Mouse (Mus musculus) ES-Bruce4 (cell line): ENCODE data around the gene Ap1g1. TPM values are rescaled to one million over a fixed set of nuclear protein-coding genes. Genes with fewer than 3 reads are reported as not detected.

Source experiments
- H3K27ac ChIP-seq: 2 replicates; pipeline ENCODE4 v1.5.1; 2012; ENCODE audit warnings: low read length, inconsistent platforms; ENCODE audit not compliant: insufficient read depth
- H3K27me3 ChIP-seq: 2 replicates; pipeline ENCODE4 v1.6.1; 2012; ENCODE audit warnings: mild to moderate bottlenecking, low read length, inconsistent platforms; ENCODE audit not compliant: control insufficient read depth, poor library complexity, insufficient read depth, severe bottlenecking
- H3K36me3 ChIP-seq: 2 replicates; pipeline ENCODE4 v1.6.1; 2012; ENCODE audit warnings: inconsistent platforms, mild to moderate bottlenecking, low read length, moderate library complexity; ENCODE audit not compliant: control insufficient read depth, poor library complexity, insufficient read depth, severe bottlenecking
- H3K4me1 ChIP-seq: one replicate; pipeline ENCODE4 v1.8.1; 2011; ENCODE audit warnings: low read length; ENCODE audit not compliant: control insufficient read depth, insufficient read depth
- H3K4me3 ChIP-seq: 2 replicates; pipeline ENCODE4 v1.5.1; 2011; ENCODE audit warnings: low read depth, mild to moderate bottlenecking, low read length
- H3K9ac ChIP-seq: 2 replicates; pipeline ENCODE4 v1.6.1; 2012; ENCODE audit warnings: low read depth, mild to moderate bottlenecking, inconsistent platforms; ENCODE audit not compliant: poor library complexity, severe bottlenecking
- H3K9me3 ChIP-seq: replicated peaks from 2 replicates; pipeline ENCODE4 v1.6.1; 2012; ENCODE audit warnings: mild to moderate bottlenecking, low read length, inconsistent platforms; ENCODE audit not compliant: control insufficient read depth, poor library complexity, insufficient read depth, severe bottlenecking
- CTCF ChIP-seq: IDR thresholded peaks from one replicate; pipeline ENCODE4 v1.8.1; 2011; ENCODE audit warnings: low read depth, low read length
- EP300 ChIP-seq: IDR thresholded peaks from 2 replicates; pipeline ENCODE4 v1.6.1; 2011; ENCODE audit warnings: low read depth, low read length; ENCODE audit not compliant: insufficient read depth
- POLR2A ChIP-seq: IDR thresholded peaks from one replicate; pipeline ENCODE4 v1.8.1; 2011; ENCODE audit warnings: low read length; ENCODE audit not compliant: insufficient read depth
- polyA plus RNA-seq: library from polyadenylated mRNA; stranded (reverse); fragments of >200 nt; gene quantifications from 2 replicates; pipeline ENCODE4 v1.2.4, GENCODE M21; 2011; ENCODE audit warnings: low read depth; ENCODE audit not compliant: missing spikeins, insufficient read depth, insufficient read length

Ap1g1 gene
- polyA plus RNA-seq, 1 experiment = 108 TPM

DNA sequence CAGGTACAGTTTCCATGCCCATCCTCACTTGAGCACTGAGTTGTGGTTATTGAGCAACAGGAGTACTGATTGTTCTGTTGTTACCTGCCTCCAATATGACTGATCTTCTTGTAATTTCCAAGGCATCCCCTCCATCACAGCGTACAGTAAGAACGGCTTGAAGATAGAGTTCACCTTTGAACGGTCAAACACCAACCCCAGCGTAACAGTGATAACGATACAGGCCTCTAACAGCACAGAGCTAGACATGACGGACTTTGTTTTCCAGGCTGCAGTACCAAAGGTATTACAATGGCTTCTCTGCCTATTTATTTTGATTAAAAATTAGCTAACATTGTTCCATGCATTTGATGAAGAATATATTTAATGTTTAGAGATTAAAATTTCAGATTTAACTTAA lies 77.1 kb downstream of the Ap1g1 start:
- Histone ChIP-seq H3K36me3 (peaks cover 51% of the 10 kb centered on the region), H3K9ac (no peak overlapping the region), H3K4me1 (no peaks in the 10 kb centered on the region), H3K9me3 (no peaks in the 10 kb centered on the region), H3K4me3 (no peak overlapping the region), H3K27ac (no peak overlapping the region), H3K27me3 (no peaks in the 10 kb centered on the region)
- TF ChIP-seq CTCF (no peak), EP300 (no peak), POLR2A (no peak)

DNA sequence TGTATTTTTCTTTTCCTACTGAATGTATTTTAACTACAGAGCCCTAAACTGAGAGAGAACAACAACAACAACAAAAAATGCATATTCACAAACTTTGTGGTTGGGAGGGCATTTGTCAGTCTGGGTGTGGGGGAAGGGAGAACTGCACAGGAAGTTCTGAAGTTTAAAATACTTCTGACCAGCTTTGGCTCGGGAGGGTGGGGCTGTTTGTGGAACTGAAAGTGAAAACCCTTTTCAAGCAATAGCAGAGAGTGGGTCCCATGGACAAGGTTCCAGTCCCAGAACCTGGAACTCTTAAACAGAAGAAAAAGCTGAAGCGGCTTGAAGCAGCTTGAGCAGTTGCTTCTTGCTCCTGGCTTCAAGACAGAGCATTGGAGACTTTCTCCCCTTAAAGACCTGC lies 85.0 kb downstream of the Ap1g1 start:
- Histone ChIP-seq H3K36me3 (peaks cover 39% of the 10 kb centered on the region), H3K4me1 (no peaks in the 10 kb centered on the region), H3K4me3 (no peak overlapping the region), H3K9me3 (no peaks in the 10 kb centered on the region), H3K9ac (no peak overlapping the region), H3K27me3 (no peaks in the 10 kb centered on the region), H3K27ac (no peak overlapping the region)
- TF ChIP-seq CTCF = no peak
- TF ChIP-seq EP300 = no peak
- no peak for TF ChIP-seq POLR2A

DNA sequence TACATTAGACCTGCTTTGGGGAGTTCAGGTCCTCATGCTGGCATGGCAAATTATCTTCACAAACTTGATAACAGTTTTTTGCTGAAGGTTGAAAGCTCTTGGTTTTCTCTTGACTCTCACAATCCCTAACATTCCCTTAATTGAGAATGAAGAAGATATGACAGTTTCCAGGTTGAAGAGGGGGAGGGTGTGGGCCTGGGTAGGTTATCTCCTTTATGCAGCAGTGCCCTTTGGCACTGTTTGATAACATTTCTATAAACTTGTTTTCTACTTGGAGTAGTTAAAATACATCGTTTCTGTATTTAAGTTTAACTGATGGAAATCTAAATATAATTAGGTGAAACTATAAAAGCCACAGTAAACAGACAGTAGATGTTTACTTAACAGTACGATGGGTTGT lies 86.4 kb downstream of the Ap1g1 start:
- no peak overlapping the region for H3K9ac ChIP-seq
- H3K4me3 ChIP-seq = no peak overlapping the region
- H3K4me1 ChIP-seq = no peaks in the 10 kb centered on the region
- peaks cover 32% of the 10 kb centered on the region for H3K36me3 ChIP-seq
- H3K27ac ChIP-seq = no peak overlapping the region
- no peak for TF ChIP-seq EP300
- TF ChIP-seq CTCF = no peak
- TF ChIP-seq POLR2A = no peak
- H3K9me3 ChIP-seq = no peaks in the 10 kb centered on the region
- no peaks in the 10 kb centered on the region for H3K27me3 ChIP-seq

DNA sequence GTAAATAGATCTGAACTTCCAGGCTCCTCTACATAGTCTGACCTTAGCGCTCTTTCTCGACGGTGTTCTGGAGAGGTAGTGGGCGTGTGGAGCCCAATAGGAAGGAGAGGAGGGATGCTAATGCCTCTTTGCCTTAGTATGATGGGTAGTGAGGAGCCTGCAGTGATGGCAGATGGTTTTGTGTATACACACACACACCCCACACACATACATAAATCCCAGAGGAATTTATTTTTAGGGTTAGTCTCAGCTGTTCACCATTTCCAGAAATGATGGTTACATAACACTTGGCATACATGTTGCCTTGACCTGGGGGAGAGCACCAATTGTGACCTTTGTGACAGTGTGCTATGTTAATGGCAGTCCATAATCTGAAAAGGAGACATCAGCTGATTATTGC lies 87.2 kb downstream of the Ap1g1 start:
- TF ChIP-seq EP300 = no peak
- TF ChIP-seq CTCF = no peak
- no peak for TF ChIP-seq POLR2A
- Histone ChIP-seq H3K9me3 (no peaks in the 10 kb centered on the region), H3K27ac (no peak overlapping the region), H3K9ac (no peak overlapping the region), H3K4me3 (no peak overlapping the region), H3K27me3 (no peaks in the 10 kb centered on the region), H3K4me1 (no peaks in the 10 kb centered on the region), H3K36me3 (peaks cover 25% of the 10 kb centered on the region)

GRCm38 (mm10) chr8:109866690-109867089 lies 88.3 kb downstream of the Ap1g1 start:
- Histone ChIP-seq H3K4me1 (no peaks in the 10 kb centered on the region), H3K36me3 (peaks cover 14% of the 10 kb centered on the region), H3K4me3 (no peak overlapping the region), H3K9me3 (no peaks in the 10 kb centered on the region), H3K9ac (no peak overlapping the region), H3K27ac (no peak overlapping the region), H3K27me3 (no peaks in the 10 kb centered on the region)
- no peak for TF ChIP-seq POLR2A
- no peak for TF ChIP-seq EP300
- no peak for TF ChIP-seq CTCF

DNA sequence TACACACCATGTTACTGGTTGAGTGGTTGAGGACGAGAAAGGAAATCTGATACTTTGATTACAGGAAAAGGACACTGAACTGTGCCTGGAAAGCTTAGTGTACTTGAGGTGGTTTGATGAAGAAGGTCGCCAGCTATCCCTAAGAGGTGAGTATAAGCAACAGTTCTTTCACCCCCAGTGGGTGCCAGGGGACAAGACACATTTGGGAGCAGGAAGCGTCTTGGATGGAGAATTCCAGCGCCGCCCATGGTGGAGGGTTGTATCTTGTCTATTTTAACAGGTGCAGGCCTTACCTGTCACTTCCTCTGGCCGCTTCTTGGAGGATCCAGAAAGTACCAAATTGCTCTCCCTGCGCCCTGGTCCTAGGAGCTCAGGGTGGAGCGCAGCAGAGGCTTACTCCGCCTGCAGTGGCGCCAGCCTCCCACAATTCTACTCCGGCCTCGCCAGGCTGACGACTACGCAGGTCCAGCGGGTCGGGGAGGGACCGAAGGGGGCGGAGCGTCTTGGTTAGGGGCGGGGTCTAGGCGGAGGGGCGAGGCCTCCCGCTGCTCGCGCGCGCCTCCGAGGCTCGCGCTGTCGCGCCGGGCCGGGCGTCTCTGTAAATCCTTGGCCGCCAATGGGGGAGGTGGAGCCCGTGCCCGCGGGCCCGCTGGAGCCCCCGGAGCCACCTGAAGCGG lies 89.8 kb downstream of the Ap1g1 start, which contains the start of gene Phlpp2:
Gene Phlpp2 (plus strand): TSS at position 540 of the 677 bp plus-strand sequence.
- TF ChIP-seq POLR2A = peak; percentile 81
- TF ChIP-seq EP300 = no peak
- peak; percentile 10 for TF ChIP-seq CTCF
- Histone ChIP-seq H3K9ac (peak within 1 kb of the TSS; percentile 95), H3K27ac (peak within 1 kb of the TSS; percentile 46), H3K4me3 (peak within 1 kb of the TSS; percentile 80), H3K36me3 (0 out of 2 replicates have a peak, but pooled peaks cover under 1% of the 10 kb centered on the region), H3K9me3 (no peaks in the 10 kb centered on the region), H3K27me3 (no peaks in the 10 kb centered on the region), H3K4me1 (no peaks in the 10 kb centered on the region)
